Mouse (Mus musculus) heart, adult 8-10 months (tissue): Measurements from ENCODE around the gene Comt. TPM values are rescaled to one million over a fixed set of nuclear protein-coding genes. Genes with fewer than 3 reads are reported as not detected.

ENCODE experiments used
- DNase-seq: peaks from one replicate; pipeline ENCODE4 v3.0.0; 2022; ENCODE audit warnings: low spot score
- microRNA-seq: library from miRNA; unstranded; fragments of <30 nt; microRNA quantifications from one replicate; pipeline ENCODE4 v1.2.0, GENCODE M21; 2022
- total RNA-seq, 4 experiments: library from RNA; stranded (reverse); gene quantifications; 2 replicates each; pipeline ENCODE4 v1.2.4; 2022

Gene Comt
- total RNA-seq, 4 experiments from 2014 or later, result 146 to 174 (median 157) TPM

DNA sequence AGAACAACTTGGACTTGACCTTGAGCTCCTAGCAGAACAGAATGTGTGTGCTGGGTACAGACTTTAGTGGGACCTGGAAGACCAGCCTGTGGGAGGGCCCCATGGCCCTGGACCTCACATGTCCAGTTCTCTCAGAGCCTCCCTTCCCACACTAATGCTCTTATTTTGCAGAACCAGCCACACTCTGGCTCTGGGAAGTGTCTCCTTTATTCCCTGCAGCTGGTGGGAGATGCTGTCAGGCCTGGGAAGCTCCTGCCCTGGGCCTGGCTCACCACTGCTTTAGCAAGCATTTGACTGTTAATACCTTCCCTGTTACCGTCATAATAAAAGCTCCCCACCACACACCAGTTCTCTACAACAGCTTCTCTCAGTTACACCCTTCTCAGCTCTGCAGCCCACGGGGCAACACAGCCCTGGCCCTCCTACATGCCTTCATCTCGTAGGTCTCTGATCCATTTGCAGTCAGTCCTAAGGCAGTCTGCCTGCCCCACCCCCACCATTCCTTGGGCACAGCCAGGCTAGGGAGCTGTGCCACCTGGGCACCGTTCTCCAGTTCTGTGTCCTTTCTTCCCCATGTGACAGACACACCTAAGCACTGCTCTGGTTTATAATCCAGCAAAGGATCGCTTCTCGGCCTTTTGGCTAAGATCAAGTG is 66.4 kb downstream of the Comt start:
- no peak for DNase-seq

- DNase-seq, result no peak
Observed at GRCm38 (mm10) chr16:18357977-18358376, 68.7 kb downstream of the Comt start.

DNA sequence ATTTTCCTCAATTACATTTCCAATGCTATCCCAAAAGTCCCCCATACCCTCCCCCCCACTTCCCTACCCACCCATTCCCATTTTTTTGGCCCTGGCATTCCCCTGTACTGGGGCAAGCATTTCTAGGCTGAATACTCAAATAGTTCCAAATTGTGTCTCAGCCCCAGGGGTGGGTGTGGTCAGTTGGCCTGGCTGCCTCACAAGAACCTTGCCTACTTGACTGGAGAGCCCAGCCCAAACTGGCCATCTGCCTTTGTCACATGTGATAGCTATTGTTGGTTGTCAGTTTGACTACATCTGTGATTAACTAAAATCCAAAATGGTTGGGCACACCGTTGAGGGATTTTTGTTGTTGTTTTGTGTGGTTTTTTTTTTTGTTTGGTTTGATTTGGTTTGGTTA is 69.7 kb downstream of the Comt start:
- DNase-seq, result no peak

Small RNA genes lying within 50 kb of the gene (microRNA-seq; reads per million reads assigned to microRNA genes)
- not detected for gene Gm26219

Other genes starting within 250 kb of the Comt start
- gene Ccdc188, start 209.0 kb downstream of the Comt start, total RNA-seq, result not detected
- gene Zdhhc8, start 191.7 kb downstream of the Comt start, total RNA-seq, result 10 to 100 TPM; 19.5 to 24.0 (median 20.8) TPM
- gene Trmt2a, start 178.2 kb downstream of the Comt start, total RNA-seq, result 10 to 100 TPM; 15.8 to 19.5 (median 17.7) TPM
- 10 to 100 TPM; 30.5 to 40.3 (median 34.7) TPM for gene Ranbp1, start 178.1 kb downstream of the Comt start, total RNA-seq
- not detected for gene Gm49776, start 168.5 kb downstream of the Comt start, total RNA-seq
- 10 to 100 TPM; 10.8 to 15.7 (median 12.7) TPM for gene Dgcr8, start 137.6 kb downstream of the Comt start, total RNA-seq
- gene Tango2, start 78.7 kb downstream of the Comt start, total RNA-seq, result 100 to 1,000 TPM; 184 to 210 (median 190) TPM
- gene Arvcf, start 78.7 kb downstream of the Comt start, total RNA-seq, result 10 to 100 TPM; 12.6 to 20.0 (median 16.2) TPM
- 10 to 100 TPM; 37.0 to 49.9 (median 42.1) TPM for gene Txnrd2, start 468 bp downstream of the Comt start, total RNA-seq
- 1 to 10 TPM; 4.8 to 7.4 (median 5.5) TPM for gene Gnb1l, start 71.9 kb upstream of the Comt start, total RNA-seq
- 1 to 10 TPM; 3.5 to 4.8 (median 4.0) TPM for gene Rtl10, start 72.0 kb upstream of the Comt start, total RNA-seq
- 1 to 10 TPM; 1.0 to 2.0 (median 1.1) TPM for gene Tbx1, start 163.8 kb upstream of the Comt start, total RNA-seq
- 1 to 10 TPM in 1 of 4 experiments, under 1 TPM in 3; 0.28 to 1.9 (median 0.36) TPM for gene Gp1bb, start 195.6 kb upstream of the Comt start, total RNA-seq
- 1 to 10 TPM in 1 of 4 experiments, under 1 TPM in 3; 0.46 to 2.0 (median 0.66) TPM for gene Gm49601, start 199.6 kb upstream of the Comt start, total RNA-seq
- gene Sept5, start 203.1 kb upstream of the Comt start, total RNA-seq, result 1 to 10 TPM; 2.2 to 4.1 (median 3.0) TPM